Mouse (Mus musculus): Measurements from ENCODE around the gene Ppp2r5d.

Ppp2r5d gene

GRCm38 (mm10) chr17:46681466-46682118 is 23.3 kb downstream of the Ppp2r5d start:
- in situ Hi-C loops (cut with MboI, MseI): no loop called here

- in situ Hi-C loops (cut with MboI, MseI): no loop called here
These were observed 24.0 kb downstream of the Ppp2r5d start, which contains the start of gene Klhdc3 for GRCm38 (mm10) chr17:46680760-46681373. TSS of gene Klhdc3 (minus strand) at chr17:46680914.

GRCm38 (mm10) chr17:46679843-46680759 is 24.8 kb downstream of the Ppp2r5d start:
- in situ Hi-C loops (cut with MboI, MseI): no loop called here

GRCm38 (mm10) chr17:46678911-46679310 is 26.0 kb downstream of the Ppp2r5d start:
- in situ Hi-C loops (cut with MboI, MseI): no loop called here

GRCm38 (mm10) chr17:46678416-46678815 is 26.5 kb downstream of the Ppp2r5d start, which contains the start of gene Mea1:
TSS of gene Mea1 (plus strand) at chr17:46678793.
- in situ Hi-C loops (cut with MboI, MseI): no loop called here

GRCm38 (mm10) chr17:46674530-46675283 is 30.2 kb downstream of the Ppp2r5d start:
- in situ Hi-C loops (cut with MboI, MseI): no loop called here

GRCm38 (mm10) chr17:46673850-46674529 is 30.9 kb downstream of the Ppp2r5d start, which contains the start of gene Rrp36:
TSS of gene Rrp36 (minus strand) at chr17:46674352.
- in situ Hi-C loops (cut with MboI, MseI): no loop called here

- in situ Hi-C loops (cut with MboI, MseI): no loop called here
These were observed 35.0 kb downstream of the Ppp2r5d start for GRCm38 (mm10) chr17:46669911-46670310.

- in situ Hi-C loops (cut with MboI, MseI): no loop called here
These were observed 37.2 kb downstream of the Ppp2r5d start for GRCm38 (mm10) chr17:46667712-46668111.

GRCm38 (mm10) chr17:46662730-46663129 is 42.2 kb downstream of the Ppp2r5d start:
- in situ Hi-C loops (cut with MboI, MseI): loop anchor here (5.0 kb wide), 1 partner anchor 60 kb away; no protein-coding TSS in a partner anchor

- in situ Hi-C loops (cut with MboI, MseI): loop anchor here (5.0 kb wide), 1 partner anchor 60 kb away; no protein-coding TSS in a partner anchor
These were observed 42.9 kb downstream of the Ppp2r5d start for GRCm38 (mm10) chr17:46661981-46662380.

GRCm38 (mm10) chr17:46661351-46661750 is 43.6 kb downstream of the Ppp2r5d start:
- in situ Hi-C loops (cut with MboI, MseI): loop anchor here (5.0 kb wide), 1 partner anchor 61 kb away; no protein-coding TSS in a partner anchor

- in situ Hi-C loops (cut with MboI, MseI): no loop called here
These were observed 48.9 kb downstream of the Ppp2r5d start for GRCm38 (mm10) chr17:46656054-46656453.

- in situ Hi-C loops (cut with MboI, MseI): no loop called here
These were observed 53.0 kb downstream of the Ppp2r5d start for GRCm38 (mm10) chr17:46651755-46652547.

- in situ Hi-C loops (cut with MboI, MseI): no loop called here
These were observed 53.6 kb downstream of the Ppp2r5d start for GRCm38 (mm10) chr17:46651292-46651691.

GRCm38 (mm10) chr17:46650232-46651031 is 54.5 kb downstream of the Ppp2r5d start, which contains the start of gene Cul7:
TSS of gene Cul7 (plus strand) at chr17:46650337.
- in situ Hi-C loops (cut with MboI, MseI): no loop called here

- in situ Hi-C loops (cut with MboI, MseI): no loop called here
These were observed 55.1 kb downstream of the Ppp2r5d start for GRCm38 (mm10) chr17:46649811-46650210.

- in situ Hi-C loops (cut with MboI, MseI): no loop called here
These were observed 56.5 kb downstream of the Ppp2r5d start for GRCm38 (mm10) chr17:46648436-46648835.

- in situ Hi-C loops (cut with MboI, MseI): no loop called here
These were observed 57.6 kb downstream of the Ppp2r5d start for GRCm38 (mm10) chr17:46647279-46647678.

Data from regulatory T cell (primary cell).